Mouse (Mus musculus): ENCODE data around the gene Otud7a. TPM values are rescaled to one million over a fixed set of nuclear protein-coding genes. Genes with fewer than 3 reads are reported as not detected.
"Not testable (repeated sequence)": the region's sequence is repeated elsewhere in the genome, so short reads cannot be mapped to it uniquely, and the experiment has no call there.

Otud7a gene
- polyA plus RNA-seq, 1 experiment from 2014 or later, result 0.16 TPM

DNA sequence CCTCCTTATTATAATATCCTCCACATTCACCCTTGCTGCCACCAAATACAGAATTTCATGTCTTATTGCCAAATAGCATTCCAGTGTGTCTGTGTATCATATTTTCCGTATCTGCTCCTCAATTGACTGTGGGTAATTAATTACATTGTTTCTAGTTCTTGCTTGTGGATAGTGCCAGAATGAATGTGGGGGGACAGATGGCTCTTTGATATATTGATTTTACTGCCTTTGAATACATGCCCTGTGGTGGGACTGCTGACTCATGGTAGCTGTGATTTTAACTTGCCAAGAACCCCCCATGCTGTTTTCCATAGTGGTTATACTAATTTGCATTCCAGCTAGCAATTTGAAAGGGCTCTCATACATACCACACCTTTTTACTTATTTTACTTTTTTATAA is 215.7 kb downstream of the Otud7a start:
- no peak overlapping the region for H3K4me3 ChIP-seq (ENCODE audit: low read length)
- H3K36me3 ChIP-seq (ENCODE audit: control insufficient read depth, insufficient read depth), result no peaks in the 10 kb centered on the region
- H3K27me3 ChIP-seq (ENCODE audit: control insufficient read depth, insufficient read depth, low read length), result no peaks in the 10 kb centered on the region
- no peaks in the 10 kb centered on the region for H3K4me1 ChIP-seq (ENCODE audit: control insufficient read depth, insufficient read depth, low read length)
- H3K9ac ChIP-seq (ENCODE audit: low read length), result no peak overlapping the region
- H3K27ac ChIP-seq (ENCODE audit: low read length), result no peak overlapping the region
- H3K9me3 ChIP-seq (replicated peaks; ENCODE audit: control insufficient read depth, low read length), result peaks cover 4% of the 10 kb centered on the region; the same call in 1 of the 2 replicates
- 92% methylated on average over 1 of the region's 1 CpGs for WGBS
- H3K4me2 ChIP-seq (ENCODE audit: low read depth, low read length), result no peak overlapping the region
- no peak for ATAC-seq (replicated peaks; ENCODE audit: extremely low read depth, insufficient read depth, low FRiP score)

DNA sequence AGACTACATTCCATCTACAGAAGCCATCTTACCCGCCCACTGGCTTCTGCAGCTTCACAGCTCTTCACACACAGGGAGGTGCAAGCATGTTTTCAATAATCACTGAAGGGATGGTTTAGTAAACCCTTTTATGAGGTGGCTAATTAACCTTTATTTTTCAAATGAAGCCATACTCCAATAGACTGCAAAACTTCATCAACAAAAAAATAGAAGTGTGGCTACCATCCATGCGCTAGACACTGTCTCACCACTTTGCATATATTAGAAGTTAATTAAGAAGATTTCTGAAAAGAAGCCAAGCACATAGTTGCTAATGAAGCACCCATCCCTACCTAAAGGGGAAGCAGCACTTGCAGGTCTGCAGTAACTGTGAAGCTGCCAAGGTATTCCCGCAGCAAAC is 218.2 kb downstream of the Otud7a start:
- H3K4me2 ChIP-seq (ENCODE audit: low read depth, low read length), result no peak overlapping the region
- WGBS, result 90% methylated on average over 3 of the region's 3 CpGs
- no peaks in the 10 kb centered on the region for H3K27me3 ChIP-seq (ENCODE audit: control insufficient read depth, insufficient read depth, low read length)
- H3K4me3 ChIP-seq (ENCODE audit: low read length), result no peak overlapping the region
- ATAC-seq (replicated peaks; ENCODE audit: extremely low read depth, insufficient read depth, low FRiP score), result no peak
- H3K9ac ChIP-seq (ENCODE audit: low read length), result no peak overlapping the region
- H3K9me3 ChIP-seq (replicated peaks; ENCODE audit: control insufficient read depth, low read length), result peaks cover 4% of the 10 kb centered on the region; the same call in 1 of the 2 replicates
- H3K27ac ChIP-seq (ENCODE audit: low read length), result no peak overlapping the region
- H3K4me1 ChIP-seq (ENCODE audit: control insufficient read depth, insufficient read depth, low read length), result no peaks in the 10 kb centered on the region
- no peaks in the 10 kb centered on the region for H3K36me3 ChIP-seq (ENCODE audit: control insufficient read depth, insufficient read depth)

DNA sequence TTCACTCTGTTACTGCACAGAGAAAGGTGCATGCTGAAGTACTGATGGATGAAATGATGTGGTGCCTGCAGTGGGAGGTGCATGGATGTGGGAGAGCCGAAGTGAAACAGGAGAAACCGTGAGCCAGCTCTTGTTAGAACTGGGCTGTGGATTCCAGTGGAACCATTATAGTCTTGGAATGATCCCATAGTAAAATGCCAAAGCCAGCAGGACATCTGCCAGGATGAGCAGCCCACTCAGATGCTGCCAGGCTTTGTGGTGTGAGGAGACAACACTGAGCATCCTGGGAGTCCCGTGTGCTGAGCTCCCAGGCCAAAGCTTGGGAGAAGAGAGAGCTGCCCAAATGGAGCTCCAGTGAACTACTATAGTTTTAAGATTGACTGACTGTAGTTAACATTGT is 220.9 kb downstream of the Otud7a start:
- Histone ChIP-seq H3K9me3 (replicated peaks; ENCODE audit: control insufficient read depth, low read length) (no peaks in the 10 kb centered on the region), H3K4me3 (ENCODE audit: low read length) (no peak overlapping the region), H3K27ac (ENCODE audit: low read length) (no peak overlapping the region), H3K9ac (ENCODE audit: low read length) (no peak overlapping the region), H3K27me3 (ENCODE audit: control insufficient read depth, insufficient read depth, low read length) (no peaks in the 10 kb centered on the region), H3K4me1 (ENCODE audit: control insufficient read depth, insufficient read depth, low read length) (no peaks in the 10 kb centered on the region), H3K4me2 (ENCODE audit: low read depth, low read length) (no peak overlapping the region), H3K36me3 (ENCODE audit: control insufficient read depth, insufficient read depth) (no peaks in the 10 kb centered on the region)
- WGBS, result 76% methylated on average over 3 of the region's 3 CpGs
- ATAC-seq (replicated peaks; ENCODE audit: extremely low read depth, insufficient read depth, low FRiP score), result no peak

DNA sequence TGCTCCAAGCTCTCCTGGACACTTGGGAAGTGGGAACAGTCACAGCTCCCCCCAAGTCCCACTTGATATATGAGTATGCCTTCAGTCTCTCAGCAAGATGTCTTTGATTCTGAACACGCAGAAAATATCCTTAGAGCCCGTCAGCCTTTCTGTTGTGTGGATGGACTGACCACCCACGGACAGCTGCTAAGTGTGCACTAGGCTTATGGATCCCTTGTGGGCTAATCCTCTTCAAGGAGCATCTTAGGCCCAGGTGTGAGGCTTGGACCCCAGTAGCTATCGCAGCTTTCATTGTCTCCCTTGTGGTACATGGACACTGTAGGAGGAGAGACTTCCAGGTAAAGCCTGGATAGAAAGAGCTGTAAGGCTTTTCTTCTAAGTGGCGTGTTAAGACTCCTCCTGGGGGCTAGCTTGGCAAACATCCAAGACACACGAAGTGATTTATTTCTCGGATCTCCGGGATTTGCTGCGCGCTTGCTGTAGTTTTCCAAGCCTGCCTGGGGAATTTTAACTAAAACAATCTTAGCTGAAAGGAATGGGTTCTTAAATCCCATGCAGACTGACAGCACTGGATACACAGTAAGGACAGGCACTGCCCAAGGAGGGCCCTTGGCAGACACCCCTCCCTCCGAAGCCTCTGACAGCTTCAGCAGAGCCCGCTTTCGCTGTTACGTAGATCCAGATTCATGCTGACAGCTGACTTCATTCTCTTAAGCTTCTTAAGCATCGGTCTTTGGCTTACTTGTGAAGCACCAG is 223.6 kb downstream of the Otud7a start:
- no peaks in the 10 kb centered on the region for H3K36me3 ChIP-seq (ENCODE audit: control insufficient read depth, insufficient read depth)
- H3K9ac ChIP-seq (ENCODE audit: low read length), result no peak overlapping the region
- H3K9me3 ChIP-seq (replicated peaks; ENCODE audit: control insufficient read depth, low read length), result no peaks in the 10 kb centered on the region
- H3K4me3 ChIP-seq (ENCODE audit: low read length), result no peak overlapping the region
- no peak overlapping the region for H3K4me2 ChIP-seq (ENCODE audit: low read depth, low read length)
- H3K27me3 ChIP-seq (ENCODE audit: control insufficient read depth, insufficient read depth, low read length), result no peaks in the 10 kb centered on the region
- WGBS, result 65% methylated on average over 15 of the region's 15 CpGs
- H3K27ac ChIP-seq (ENCODE audit: low read length), result no peak overlapping the region
- no peak for ATAC-seq (replicated peaks; ENCODE audit: extremely low read depth, insufficient read depth, low FRiP score)
- H3K4me1 ChIP-seq (ENCODE audit: control insufficient read depth, insufficient read depth, low read length), result no peaks in the 10 kb centered on the region

DNA sequence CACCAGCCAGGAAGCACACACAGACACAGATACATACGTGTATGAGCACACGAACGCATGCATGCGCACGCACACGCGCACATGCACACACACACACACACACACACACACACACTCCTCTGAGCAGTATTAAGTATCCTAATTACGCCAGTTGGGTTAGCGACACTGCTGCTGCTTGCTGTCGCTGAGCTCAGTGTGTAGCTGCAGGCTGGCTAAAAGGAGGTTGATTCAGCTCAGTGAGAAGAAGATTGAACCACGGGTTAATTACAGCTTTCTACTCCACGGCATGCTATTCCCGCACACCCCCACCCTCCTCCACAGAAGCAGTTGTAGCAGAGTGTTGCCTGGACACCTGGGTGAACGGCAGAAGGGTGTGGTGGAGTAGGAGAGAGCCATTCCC is 224.4 kb downstream of the Otud7a start:
- no peaks in the 10 kb centered on the region for H3K36me3 ChIP-seq (ENCODE audit: control insufficient read depth, insufficient read depth)
- H3K9ac ChIP-seq (ENCODE audit: low read length), result no peak overlapping the region
- H3K4me2 ChIP-seq (ENCODE audit: low read depth, low read length), result no peak overlapping the region
- no peaks in the 10 kb centered on the region for H3K27me3 ChIP-seq (ENCODE audit: control insufficient read depth, insufficient read depth, low read length)
- no peak overlapping the region for H3K27ac ChIP-seq (ENCODE audit: low read length)
- no peak overlapping the region for H3K4me3 ChIP-seq (ENCODE audit: low read length)
- H3K4me1 ChIP-seq (ENCODE audit: control insufficient read depth, insufficient read depth, low read length), result no peaks in the 10 kb centered on the region
- 73% methylated on average over 14 of the region's 14 CpGs for WGBS
- ATAC-seq (replicated peaks; ENCODE audit: extremely low read depth, insufficient read depth, low FRiP score), result no peak
- no peaks in the 10 kb centered on the region for H3K9me3 ChIP-seq (replicated peaks; ENCODE audit: control insufficient read depth, low read length)

DNA sequence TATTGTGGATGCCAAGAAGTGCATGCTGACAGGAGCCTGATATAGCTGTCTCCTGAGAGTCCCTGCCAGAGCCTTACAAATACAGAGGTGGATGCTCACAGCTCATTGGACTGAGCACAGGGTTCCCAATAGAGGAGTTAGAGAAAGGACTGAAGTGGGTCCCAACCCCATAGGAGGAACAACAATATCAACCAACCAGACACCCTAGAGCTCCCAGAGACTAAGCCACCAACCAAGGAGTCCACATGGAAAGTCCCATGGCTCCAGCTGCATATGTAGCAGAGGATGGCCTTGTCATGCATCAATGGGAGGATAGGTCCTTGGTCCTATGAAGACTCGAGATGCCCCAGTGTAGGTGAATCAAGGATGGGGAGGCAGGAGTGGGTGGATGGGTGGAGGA is 226.4 kb downstream of the Otud7a start:
- H3K4me2 ChIP-seq (ENCODE audit: low read depth, low read length); H3K9ac ChIP-seq (ENCODE audit: low read length); H3K4me3 ChIP-seq (ENCODE audit: low read length); H3K36me3 ChIP-seq (ENCODE audit: control insufficient read depth, insufficient read depth); ATAC-seq (replicated peaks; ENCODE audit: extremely low read depth, insufficient read depth, low FRiP score); H3K27me3 ChIP-seq (ENCODE audit: control insufficient read depth, insufficient read depth, low read length); H3K4me1 ChIP-seq (ENCODE audit: control insufficient read depth, insufficient read depth, low read length); H3K27ac ChIP-seq (ENCODE audit: low read length); H3K9me3 ChIP-seq (replicated peaks; ENCODE audit: control insufficient read depth, low read length): not testable (repeated sequence)
- WGBS, result 80% methylated on average over 1 of the region's 1 CpGs

DNA sequence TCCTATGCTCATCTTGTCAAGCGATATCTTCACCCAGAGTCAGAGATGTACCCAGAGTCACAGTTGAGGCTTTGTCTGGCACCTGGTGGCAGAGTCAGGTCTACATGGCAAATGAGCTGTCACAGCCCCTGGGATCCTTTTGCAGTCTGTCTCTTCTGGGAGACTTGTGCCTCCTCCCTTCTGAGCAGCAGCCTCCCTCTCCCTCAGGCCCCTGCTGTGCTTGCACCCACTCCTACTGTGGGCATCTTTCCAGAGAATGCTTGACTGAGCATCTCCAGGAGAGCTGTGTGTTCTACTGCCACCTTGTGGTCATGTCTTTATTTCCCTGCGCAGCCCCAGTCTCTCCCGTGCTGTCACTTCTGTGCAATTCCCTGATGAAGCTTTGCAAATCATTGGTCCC is 227.4 kb downstream of the Otud7a start:
- ATAC-seq (replicated peaks; ENCODE audit: extremely low read depth, insufficient read depth, low FRiP score), result peak; percentile 65
- 16% methylated on average over 3 of the region's 3 CpGs for WGBS
- H3K4me2 ChIP-seq (ENCODE audit: low read depth, low read length), result no peak overlapping the region

DNA sequence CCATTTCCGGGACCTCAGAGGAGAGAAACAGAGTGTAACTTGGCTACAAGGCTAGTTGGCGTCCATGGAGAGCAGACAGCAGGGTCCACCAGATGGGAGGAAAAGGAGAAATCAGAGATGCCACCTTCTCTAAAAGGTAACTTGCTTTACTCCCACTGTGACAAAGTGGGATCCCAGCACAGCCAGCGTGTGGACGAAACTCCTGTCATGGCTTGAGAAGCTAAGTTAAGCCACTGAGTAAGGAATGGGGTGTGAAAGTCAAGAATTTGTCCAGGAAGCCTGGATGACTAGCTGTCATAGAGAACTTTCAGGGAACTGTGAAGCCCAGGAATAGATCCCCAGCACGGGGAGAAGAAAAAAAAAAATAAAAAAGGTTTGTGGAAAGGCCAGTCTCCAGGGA is 232.1 kb downstream of the Otud7a start:
- no peak for ATAC-seq (replicated peaks; ENCODE audit: extremely low read depth, insufficient read depth, low FRiP score)
- no peaks in the 10 kb centered on the region for H3K27me3 ChIP-seq (ENCODE audit: control insufficient read depth, insufficient read depth, low read length)
- peaks cover 8% of the 10 kb centered on the region for H3K4me1 ChIP-seq (ENCODE audit: control insufficient read depth, insufficient read depth, low read length)
- no peak overlapping the region for H3K9ac ChIP-seq (ENCODE audit: low read length)
- no peaks in the 10 kb centered on the region for H3K36me3 ChIP-seq (ENCODE audit: control insufficient read depth, insufficient read depth)
- no peak overlapping the region for H3K27ac ChIP-seq (ENCODE audit: low read length)
- H3K9me3 ChIP-seq (replicated peaks; ENCODE audit: control insufficient read depth, low read length), result no peaks in the 10 kb centered on the region
- H3K4me2 ChIP-seq (ENCODE audit: low read depth, low read length), result no peak overlapping the region
- H3K4me3 ChIP-seq (ENCODE audit: low read length), result no peak overlapping the region
- 67% methylated on average over 5 of the region's 5 CpGs for WGBS

More for the DNA sequence above, 227.4 kb downstream of the Otud7a start:
- no peaks in the 10 kb centered on the region for H3K27me3 ChIP-seq (ENCODE audit: control insufficient read depth, insufficient read depth, low read length)
- H3K9ac ChIP-seq (ENCODE audit: low read length), result no peak overlapping the region
- no peaks in the 10 kb centered on the region for H3K36me3 ChIP-seq (ENCODE audit: control insufficient read depth, insufficient read depth)
- H3K27ac ChIP-seq (ENCODE audit: low read length), result no peak overlapping the region
- peaks cover 3% of the 10 kb centered on the region for H3K4me1 ChIP-seq (ENCODE audit: control insufficient read depth, insufficient read depth, low read length)
- H3K4me3 ChIP-seq (ENCODE audit: low read length), result no peak overlapping the region
- no peaks in the 10 kb centered on the region for H3K9me3 ChIP-seq (replicated peaks; ENCODE audit: control insufficient read depth, low read length)

DNA sequence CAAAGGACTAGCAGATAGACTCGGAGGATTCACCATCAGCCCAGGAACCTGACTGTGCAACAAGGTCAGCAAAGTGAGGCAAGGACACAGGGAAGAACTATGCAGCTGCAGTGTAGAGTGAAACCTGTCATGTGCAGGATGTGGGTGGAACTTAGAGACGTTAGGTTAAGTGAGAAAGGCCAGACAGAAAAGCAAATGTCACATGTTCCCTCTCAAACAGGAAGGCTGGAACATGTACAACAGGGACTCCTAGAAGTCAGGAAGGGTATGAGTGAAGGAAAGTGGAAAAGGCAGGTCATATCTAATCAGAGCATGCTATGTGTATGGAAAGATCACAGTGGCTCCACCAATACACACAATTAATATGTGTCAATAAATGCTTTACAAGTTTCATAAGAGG is 232.6 kb downstream of the Otud7a start:
- no peak overlapping the region for H3K9ac ChIP-seq (ENCODE audit: low read length)
- no peaks in the 10 kb centered on the region for H3K9me3 ChIP-seq (replicated peaks; ENCODE audit: control insufficient read depth, low read length)
- no peaks in the 10 kb centered on the region for H3K27me3 ChIP-seq (ENCODE audit: control insufficient read depth, insufficient read depth, low read length)
- no peak overlapping the region for H3K4me3 ChIP-seq (ENCODE audit: low read length)
- no peaks in the 10 kb centered on the region for H3K36me3 ChIP-seq (ENCODE audit: control insufficient read depth, insufficient read depth)
- no peak overlapping the region for H3K27ac ChIP-seq (ENCODE audit: low read length)
- WGBS, result 18% methylated on average over 2 of the region's 2 CpGs
- peaks cover 8% of the 10 kb centered on the region for H3K4me1 ChIP-seq (ENCODE audit: control insufficient read depth, insufficient read depth, low read length)
- H3K4me2 ChIP-seq (ENCODE audit: low read depth, low read length), result no peak overlapping the region
- peak; percentile 45 for ATAC-seq (replicated peaks; ENCODE audit: extremely low read depth, insufficient read depth, low FRiP score)
